Mouse (Mus musculus): ENCODE measurements around the gene Itgb6.
A peak's percentile ranks its signal among the peaks of the same experiment; 100 is the strongest.

The Itgb6 gene

DNA sequence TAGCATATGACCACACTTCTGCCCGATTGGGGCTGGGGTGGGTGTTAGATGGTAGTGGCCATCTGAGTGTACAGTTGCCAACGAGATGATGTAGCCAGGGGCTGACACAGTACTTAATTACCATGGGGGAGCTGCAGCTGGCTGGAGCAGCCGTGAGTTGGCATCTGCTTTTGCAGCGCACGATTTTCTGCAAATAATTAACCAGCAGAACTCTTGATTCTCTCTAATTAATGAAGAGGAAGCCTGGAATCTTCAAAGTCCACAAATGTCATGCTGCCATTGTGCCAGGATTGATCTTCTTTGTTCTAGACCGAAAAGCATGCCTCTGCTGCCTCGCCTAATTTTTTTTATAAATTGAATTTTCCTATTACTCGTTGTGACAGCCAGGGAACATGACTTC lies 8.6 kb downstream of the Itgb6 start:
- no peak for DNase-seq (ENCODE audit: extremely low read depth, insufficient read length, low spot score)

- no peak for DNase-seq (ENCODE audit: extremely low read depth, insufficient read length, low spot score)
Observed at GRCm38 (mm10) chr2:60712891-60713290, 9.6 kb downstream of the Itgb6 start.

GRCm38 (mm10) chr2:60712483-60712882 lies 10.0 kb downstream of the Itgb6 start:
- DNase-seq (ENCODE audit: extremely low read depth, insufficient read length, low spot score): no peak

GRCm38 (mm10) chr2:60711098-60711880 lies 11.2 kb downstream of the Itgb6 start:
- no peak for DNase-seq (ENCODE audit: extremely low read depth, insufficient read length, low spot score)

DNA sequence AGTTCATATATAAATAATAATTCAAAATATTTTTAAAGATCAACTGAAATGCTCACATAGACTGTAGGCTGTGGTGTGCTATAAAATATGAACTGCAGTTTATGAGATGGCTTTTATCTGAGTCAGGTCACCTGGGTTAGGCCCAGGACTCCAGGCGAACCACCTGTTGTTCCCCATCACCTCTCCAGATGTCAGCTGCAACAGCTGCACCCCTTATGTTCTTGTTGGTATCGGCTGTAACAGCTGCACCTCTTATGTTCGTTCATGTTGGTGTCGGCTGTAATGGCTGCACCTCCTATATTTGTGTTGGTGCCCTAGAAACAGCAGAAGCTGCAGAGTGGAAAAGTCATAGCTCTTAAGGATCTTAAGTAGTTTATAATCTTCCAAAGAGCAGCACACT lies 12.1 kb downstream of the Itgb6 start:
- DNase-seq (ENCODE audit: extremely low read depth, insufficient read length, low spot score): no peak

- DNase-seq (ENCODE audit: extremely low read depth, insufficient read length, low spot score): no peak
Observed at GRCm38 (mm10) chr2:60708671-60709070, 13.8 kb downstream of the Itgb6 start.

DNA sequence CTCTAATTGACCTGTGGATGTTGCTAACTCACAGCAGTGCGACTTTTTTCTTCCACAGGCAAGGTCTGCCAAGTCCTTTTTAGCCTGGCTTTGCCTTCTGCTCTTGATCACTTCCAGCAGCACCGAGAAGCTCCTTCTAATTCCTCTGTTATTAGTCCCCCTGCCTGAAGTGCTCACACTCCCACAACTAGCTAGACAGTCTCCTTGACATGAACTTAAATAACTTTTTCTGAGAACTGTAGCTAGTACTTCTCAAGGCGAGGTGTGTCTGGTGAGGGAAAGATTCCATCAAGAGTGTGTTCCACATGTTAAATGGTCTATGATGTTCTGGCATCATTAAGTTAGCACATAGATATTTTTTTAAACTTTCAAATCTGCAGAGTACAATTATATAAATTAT lies 15.6 kb downstream of the Itgb6 start:
- no peak for DNase-seq (ENCODE audit: extremely low read depth, insufficient read length, low spot score)

- no peak for DNase-seq (ENCODE audit: extremely low read depth, insufficient read length, low spot score)
Observed at GRCm38 (mm10) chr2:60705426-60705825, 17.0 kb downstream of the Itgb6 start.

DNA sequence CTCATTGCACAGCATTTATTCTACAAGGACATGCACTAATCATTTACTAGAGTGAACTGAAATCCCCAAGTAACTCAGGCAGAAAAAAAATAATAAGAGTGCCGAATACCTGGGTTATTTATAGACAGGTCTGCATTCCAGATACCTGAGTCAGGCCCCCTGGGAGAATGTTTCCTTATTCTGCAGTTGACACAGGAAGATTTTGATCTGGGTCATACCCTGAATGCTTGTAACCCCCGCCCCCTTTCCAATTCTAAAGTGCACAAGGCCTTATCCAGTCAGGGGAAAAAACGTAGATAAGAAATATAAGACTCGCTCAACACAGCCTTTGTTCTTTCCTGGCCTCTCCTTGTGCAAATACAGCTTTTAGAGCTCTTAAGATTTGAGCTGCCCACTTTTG lies 19.1 kb downstream of the Itgb6 start:
- DNase-seq (ENCODE audit: extremely low read depth, insufficient read length, low spot score): peak; percentile 24

DNA sequence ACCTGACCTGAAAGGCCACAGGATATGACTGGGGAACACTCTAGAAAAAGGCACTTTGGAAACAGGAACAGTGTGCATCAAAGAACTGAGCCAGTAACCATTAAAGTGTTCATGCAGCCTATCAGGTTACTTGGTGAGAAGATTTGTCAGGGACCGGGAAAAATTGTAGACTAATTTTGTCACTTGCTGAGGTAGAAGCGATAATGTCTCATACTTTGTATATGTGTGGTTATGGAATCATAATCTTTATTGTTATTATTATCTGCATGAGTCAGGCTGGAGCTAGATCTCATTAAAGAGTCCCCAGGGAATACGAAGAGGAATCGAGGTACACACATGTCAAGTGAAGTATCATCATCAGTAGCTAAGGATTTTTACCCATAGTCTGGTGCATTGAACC lies 21.5 kb downstream of the Itgb6 start:
- DNase-seq (ENCODE audit: extremely low read depth, insufficient read length, low spot score): no peak

- peak; percentile 34 for DNase-seq (ENCODE audit: extremely low read depth, insufficient read length, low spot score)
Observed at GRCm38 (mm10) chr2:60700013-60700412, 22.4 kb downstream of the Itgb6 start.

GRCm38 (mm10) chr2:60699591-60699990 lies 22.9 kb downstream of the Itgb6 start:
- DNase-seq (ENCODE audit: extremely low read depth, insufficient read length, low spot score): no peak

DNA sequence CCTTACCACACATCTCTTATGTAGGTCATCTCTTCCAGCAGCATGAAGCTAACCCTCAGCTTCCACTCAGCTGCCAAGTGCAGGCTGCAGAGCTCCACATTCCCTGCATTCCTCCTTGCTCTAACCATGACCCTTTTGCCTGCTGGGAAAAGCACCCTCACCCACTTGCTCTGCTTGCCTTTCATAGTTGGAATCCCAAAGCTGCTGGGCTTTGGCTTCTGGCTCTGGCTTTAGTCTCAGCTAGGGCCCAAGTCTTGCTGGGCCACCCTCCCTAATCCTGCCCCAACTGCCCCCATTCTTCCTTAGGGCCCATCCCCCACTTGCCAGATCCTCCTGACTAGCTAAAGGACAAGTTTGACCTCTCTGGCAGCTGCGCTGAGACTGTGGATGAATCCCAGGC lies 24.3 kb downstream of the Itgb6 start:
- DNase-seq (ENCODE audit: extremely low read depth, insufficient read length, low spot score): peak; percentile 60

GRCm38 (mm10) chr2:60697530-60697929 lies 24.9 kb downstream of the Itgb6 start:
- DNase-seq (ENCODE audit: extremely low read depth, insufficient read length, low spot score): no peak

DNA sequence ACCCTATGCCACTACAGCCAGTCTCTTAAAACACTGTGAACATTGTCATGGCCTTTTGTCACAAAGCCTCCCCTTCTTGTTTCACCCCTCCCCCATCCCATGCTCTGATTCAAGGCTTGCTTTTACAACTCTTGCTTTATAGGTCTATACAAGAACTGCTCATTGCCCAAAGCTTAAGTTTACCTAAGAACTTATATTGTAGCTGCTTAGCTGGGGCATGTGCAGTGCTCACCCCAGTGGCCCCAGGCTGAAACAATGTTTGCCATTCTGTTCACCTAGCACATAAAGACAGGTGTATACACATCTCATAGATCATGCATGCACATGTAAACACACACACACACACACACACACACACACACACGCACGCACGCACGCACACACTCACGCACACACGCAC lies 25.9 kb downstream of the Itgb6 start:
- no peak for DNase-seq (ENCODE audit: extremely low read depth, insufficient read length, low spot score)

- DNase-seq (ENCODE audit: extremely low read depth, insufficient read length, low spot score): no peak
Observed at GRCm38 (mm10) chr2:60695706-60696105, 26.7 kb downstream of the Itgb6 start.

GRCm38 (mm10) chr2:60694563-60694962 lies 27.9 kb downstream of the Itgb6 start:
- DNase-seq (ENCODE audit: extremely low read depth, insufficient read length, low spot score): peak; percentile 51

DNA sequence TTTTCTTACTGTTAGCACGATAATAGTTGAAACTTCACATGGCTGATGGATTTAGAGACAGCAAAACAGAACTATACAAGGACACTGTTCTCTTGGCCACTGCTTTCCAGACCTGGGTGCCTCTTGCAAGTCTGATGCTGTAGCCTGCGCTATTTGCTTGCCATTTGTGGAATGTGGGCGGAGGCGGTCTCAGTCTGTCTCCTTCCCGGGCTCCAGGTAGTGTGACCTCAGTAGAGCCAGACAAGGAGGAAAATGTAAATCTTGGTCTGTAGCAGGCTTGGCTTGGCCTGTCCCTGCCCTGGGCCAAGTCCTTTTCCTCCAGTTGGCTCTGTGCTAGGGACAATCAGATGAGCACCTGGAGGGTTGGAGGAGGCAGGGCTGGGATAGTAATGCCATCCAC lies 30.2 kb downstream of the Itgb6 start:
- no peak for DNase-seq (ENCODE audit: extremely low read depth, insufficient read length, low spot score)

- DNase-seq (ENCODE audit: extremely low read depth, insufficient read length, low spot score): no peak
Observed at GRCm38 (mm10) chr2:60690212-60690611, 32.2 kb downstream of the Itgb6 start.

DNA sequence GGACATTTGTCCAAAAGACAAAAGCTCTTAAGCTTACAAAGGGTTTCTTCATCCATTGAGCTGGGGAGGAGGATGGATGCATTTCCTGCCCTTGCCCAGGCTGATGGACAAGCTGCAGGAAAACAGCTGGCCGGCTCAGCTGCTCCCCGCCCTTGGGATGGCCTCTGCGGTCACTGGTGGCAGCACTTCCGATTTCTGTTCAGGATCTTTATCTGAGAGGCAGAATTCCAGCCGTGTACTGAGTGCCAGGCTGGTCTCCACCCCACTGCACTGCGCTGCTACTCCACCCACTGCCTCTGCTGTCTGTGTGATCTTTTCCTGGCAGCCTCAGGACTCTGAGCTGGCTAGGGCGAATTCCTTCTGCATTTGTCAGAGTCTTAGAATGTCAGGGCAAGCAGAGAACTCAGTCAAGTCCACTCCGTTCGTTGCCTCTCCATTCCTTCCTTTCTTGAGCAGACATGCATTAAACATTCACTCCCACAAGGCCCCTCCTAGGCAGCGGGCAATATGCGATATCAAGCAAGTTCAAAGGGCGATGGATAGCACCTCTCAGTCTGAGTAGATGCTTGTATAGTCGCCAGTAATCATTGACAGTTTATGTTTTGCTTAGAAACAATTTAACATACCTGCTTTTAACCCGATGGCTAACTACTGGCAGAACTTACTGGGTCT lies 33.4 kb downstream of the Itgb6 start:
- DNase-seq (ENCODE audit: extremely low read depth, insufficient read length, low spot score): peak; percentile 93

DNA sequence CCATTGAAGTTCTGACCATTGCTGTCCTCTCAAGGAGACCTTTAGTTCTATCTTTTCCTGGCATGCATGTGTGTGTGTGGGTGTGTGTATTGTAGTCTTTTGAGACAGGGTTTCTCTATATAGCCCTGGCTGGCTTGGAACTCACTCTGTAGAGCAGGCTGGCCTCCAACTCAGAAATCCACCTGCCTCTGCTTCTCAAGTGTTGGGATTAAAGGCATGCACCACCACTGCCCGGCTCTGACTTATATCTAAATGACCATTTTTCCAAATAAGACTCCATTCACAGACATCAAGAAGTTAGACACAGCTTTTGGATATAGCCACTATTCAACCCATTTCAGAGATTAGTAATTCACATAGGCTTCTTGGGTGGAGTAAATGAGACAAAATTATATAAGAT lies 34.3 kb downstream of the Itgb6 start:
- no peak for DNase-seq (ENCODE audit: extremely low read depth, insufficient read length, low spot score)

DNA sequence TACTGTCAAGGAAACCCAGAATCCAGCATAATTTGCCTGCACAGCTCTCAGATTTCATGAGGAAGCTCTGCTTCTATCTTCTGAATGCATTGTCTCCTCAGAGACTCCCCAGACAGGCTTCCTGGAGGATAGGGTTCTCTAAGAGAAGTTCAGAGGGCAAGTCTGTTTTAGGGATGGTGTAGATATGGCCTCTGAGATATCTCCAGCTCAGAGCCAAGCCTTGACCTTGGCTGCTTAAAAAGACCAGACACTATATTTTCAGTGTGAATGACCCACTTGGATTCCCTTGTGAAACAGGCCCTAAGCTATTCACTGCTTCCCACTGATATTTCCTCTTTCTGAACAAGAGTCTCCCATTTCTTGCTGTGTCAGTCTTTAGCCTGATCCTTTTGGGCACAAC lies 36.5 kb downstream of the Itgb6 start:
- no peak for DNase-seq (ENCODE audit: extremely low read depth, insufficient read length, low spot score)

All from 3134 (cell line).